Mouse (Mus musculus) embryonic facial prominence, embryonic 13.5 days (tissue): Measurements from ENCODE around the gene Rec8. TPM values are rescaled to one million over a fixed set of nuclear protein-coding genes. Genes with fewer than 3 reads are reported as not detected.

Source experiments
- ATAC-seq: fragments of 200-750 bp; cut with Nextera tagmentation; 2 replicates; pipeline ENCODE4 v1.8.0; 2017; ENCODE audit warnings: low read depth; ENCODE audit not compliant: insufficient number of reproducible peaks, insufficient read depth, low FRiP score, low TSS enrichment
- H3K27ac ChIP-seq: fragments of 300-500 bp; sonication (generic); 2 replicates; pipeline ENCODE4 v1.5.1; 2015; ENCODE audit warnings: moderate library complexity, mild to moderate bottlenecking, inconsistent platforms
- H3K27me3 ChIP-seq: fragments of 300-500 bp; sonication (generic); 2 replicates; pipeline ENCODE4 v1.6.1; 2015; ENCODE audit warnings: mild to moderate bottlenecking, inconsistent platforms
- H3K36me3 ChIP-seq: fragments of 300-500 bp; sonication (generic); 2 replicates; pipeline ENCODE4 v1.6.1; 2015; ENCODE audit warnings: mild to moderate bottlenecking, inconsistent platforms
- H3K4me1 ChIP-seq: fragments of 300-500 bp; sonication (generic); 2 replicates; pipeline ENCODE4 v1.6.1; 2015; ENCODE audit warnings: inconsistent platforms
- H3K4me2 ChIP-seq: fragments of 300-500 bp; sonication (generic); 2 replicates; pipeline ENCODE4 v1.6.1; 2015; ENCODE audit warnings: moderate library complexity, mild to moderate bottlenecking, inconsistent platforms
- H3K4me3 ChIP-seq: fragments of 300-500 bp; sonication (generic); 2 replicates; pipeline ENCODE4 v1.5.1; 2015; ENCODE audit warnings: mild to moderate bottlenecking, inconsistent platforms
- H3K9ac ChIP-seq: fragments of 300-500 bp; sonication (generic); 2 replicates; pipeline ENCODE4 v1.6.1; 2015; ENCODE audit warnings: mild to moderate bottlenecking, inconsistent platforms
- H3K9me3 ChIP-seq: fragments of 300-500 bp; sonication (generic); 2 replicates; pipeline ENCODE4 v1.6.1; 2016; ENCODE audit warnings: inconsistent platforms
- WGBS: fragments of 180-500 bp; shearing (Covaris S2); methylation state at CpG from one replicate; pipeline ENCODE4 v1.1.7; 2015; ENCODE audit warnings: mixed read lengths; 5-methylcytosine and 5-hydroxymethylcytosine counted together
- polyA plus RNA-seq: library from polyadenylated mRNA; unstranded; fragments of >200 nt; fragmentation: Nextera tagmentation; extraction: Ambion mirVana; gene quantifications from 2 replicates; pipeline ENCODE4 v1.2.1, GENCODE M21; 2015

Gene Rec8
- polyA plus RNA-seq, 1 experiment from 2014 or later = 2.0 TPM

GRCm38 (mm10) chr14:55616844-55617243 lies 993 bp upstream of the Rec8 start:
- ATAC-seq = no peak
- no peak overlapping the region for H3K4me2 ChIP-seq
- H3K36me3 ChIP-seq = no peaks in the 10 kb centered on the region
- peaks cover 6% of the 10 kb centered on the region; the same call in 1 of the 2 replicates for H3K4me1 ChIP-seq
- no peaks in the 10 kb centered on the region for H3K27me3 ChIP-seq
- H3K9ac ChIP-seq = no peak overlapping the region
- H3K9me3 ChIP-seq = no peaks in the 10 kb centered on the region
- H3K27ac ChIP-seq = no peak overlapping the region
- H3K4me3 ChIP-seq = no peak overlapping the region
- 75% methylated on average over 2 of the region's 2 CpGs for WGBS

GRCm38 (mm10) chr14:55618486-55619195 lies 804 bp downstream of the Rec8 start:
- 41% methylated on average over 22 of the region's 22 CpGs for WGBS
- Histone ChIP-seq H3K36me3 (peaks cover under 1% of the 10 kb centered on the region; the same call in 1 of the 2 replicates), H3K4me2 (peak overlapping the region; percentile 44), H3K4me3 (peak overlapping the region; percentile 11), H3K9me3 (no peaks in the 10 kb centered on the region), H3K27me3 (no peaks in the 10 kb centered on the region), H3K27ac (no peak overlapping the region), H3K4me1 (peaks cover 6% of the 10 kb centered on the region; the same call in 1 of the 2 replicates), H3K9ac (peak overlapping the region; percentile 46; the same call in 1 of the 2 replicates)
- ATAC-seq = no peak

- no peaks in the 10 kb centered on the region for H3K9me3 ChIP-seq
- H3K4me3 ChIP-seq = no peak overlapping the region
- peaks cover 96% of the 10 kb centered on the region for H3K36me3 ChIP-seq
- 93% methylated on average over 27 of the region's 27 CpGs for WGBS
- H3K4me1 ChIP-seq = no peaks in the 10 kb centered on the region
- no peaks in the 10 kb centered on the region for H3K27me3 ChIP-seq
- no peak for ATAC-seq
- H3K27ac ChIP-seq = no peak overlapping the region
- H3K9ac ChIP-seq = no peak overlapping the region
- no peak overlapping the region for H3K4me2 ChIP-seq
These were observed 10.4 kb downstream of the Rec8 start for GRCm38 (mm10) chr14:55628077-55628827.

GRCm38 (mm10) chr14:55629312-55629711 lies 11.5 kb downstream of the Rec8 start:
- Histone ChIP-seq H3K27ac (no peak overlapping the region), H3K9ac (no peak overlapping the region), H3K36me3 (peaks cover 98% of the 10 kb centered on the region), H3K4me1 (peaks cover 6% of the 10 kb centered on the region), H3K27me3 (no peaks in the 10 kb centered on the region), H3K9me3 (no peaks in the 10 kb centered on the region), H3K4me3 (no peak overlapping the region), H3K4me2 (no peak overlapping the region)
- WGBS = 57% methylated on average over 5 of the region's 5 CpGs
- no peak for ATAC-seq

- no peaks in the 10 kb centered on the region for H3K9me3 ChIP-seq
- no peaks in the 10 kb centered on the region for H3K27me3 ChIP-seq
- H3K36me3 ChIP-seq = peaks cover 82% of the 10 kb centered on the region
- peak overlapping the region; percentile 78 for H3K27ac ChIP-seq
- peak overlapping the region; percentile 74 for H3K4me2 ChIP-seq
- peak overlapping the region; percentile 84 for H3K9ac ChIP-seq
- ATAC-seq = no peak
- WGBS = 4% methylated on average over 23 of the region's 23 CpGs
- peak overlapping the region; percentile 74 for H3K4me3 ChIP-seq
- peaks cover 19% of the 10 kb centered on the region for H3K4me1 ChIP-seq
These were observed 17.2 kb downstream of the Rec8 start for GRCm38 (mm10) chr14:55634874-55635522.

GRCm38 (mm10) chr14:55635523-55636007 lies 17.7 kb downstream of the Rec8 start, which contains the start of gene Ipo4:
TSS of gene Ipo4 (minus strand) at chr14:55635957.
- peak; percentile 68 for ATAC-seq
- Histone ChIP-seq H3K4me2 (peak within 1 kb of the TSS; percentile 74), H3K4me1 (peaks cover 19% of the 10 kb centered on the region), H3K27me3 (no peaks in the 10 kb centered on the region), H3K27ac (peak within 1 kb of the TSS; percentile 78), H3K36me3 (peaks cover 82% of the 10 kb centered on the region), H3K9me3 (no peaks in the 10 kb centered on the region), H3K4me3 (peak within 1 kb of the TSS; percentile 74), H3K9ac (peak within 1 kb of the TSS; percentile 84)
- 1% methylated on average over 33 of the region's 33 CpGs for WGBS

GRCm38 (mm10) chr14:55637795-55638194 lies 20.0 kb downstream of the Rec8 start, which contains the start of gene Gm49378:
TSS of gene Gm49378 (minus strand) at chr14:55637895.
- Histone ChIP-seq H3K4me3 (no peak within 1 kb of the TSS), H3K27ac (no peak within 1 kb of the TSS), H3K4me2 (no peak within 1 kb of the TSS), H3K9me3 (no peaks in the 10 kb centered on the region), H3K4me1 (peaks cover 25% of the 10 kb centered on the region), H3K27me3 (no peaks in the 10 kb centered on the region), H3K9ac (no peak within 1 kb of the TSS), H3K36me3 (peaks cover 70% of the 10 kb centered on the region)
- WGBS = 95% methylated on average over 9 of the region's 9 CpGs
- ATAC-seq = no peak

GRCm38 (mm10) chr14:55640816-55641215 lies 23.0 kb downstream of the Rec8 start:
- Histone ChIP-seq H3K4me2 (no peak overlapping the region), H3K27ac (no peak overlapping the region), H3K9me3 (no peaks in the 10 kb centered on the region), H3K4me3 (no peak overlapping the region), H3K27me3 (no peaks in the 10 kb centered on the region), H3K4me1 (peaks cover 24% of the 10 kb centered on the region), H3K36me3 (peaks cover 57% of the 10 kb centered on the region), H3K9ac (no peak overlapping the region)
- no peak for ATAC-seq
- 94% methylated on average over 14 of the region's 14 CpGs for WGBS

- no peaks in the 10 kb centered on the region for H3K9me3 ChIP-seq
- H3K27ac ChIP-seq = no peak overlapping the region
- peaks cover 21% of the 10 kb centered on the region for H3K4me1 ChIP-seq
- no peaks in the 10 kb centered on the region for H3K27me3 ChIP-seq
- ATAC-seq = no peak
- H3K4me3 ChIP-seq = no peak overlapping the region
- H3K36me3 ChIP-seq = peaks cover 58% of the 10 kb centered on the region
- H3K9ac ChIP-seq = no peak overlapping the region
- no peak overlapping the region for H3K4me2 ChIP-seq
- 90% methylated on average over 13 of the region's 13 CpGs for WGBS
These were observed 23.5 kb downstream of the Rec8 start for GRCm38 (mm10) chr14:55641291-55641690.

GRCm38 (mm10) chr14:55642679-55643059 lies 24.8 kb downstream of the Rec8 start:
- 22% methylated on average over 8 of the region's 8 CpGs for WGBS
- H3K4me3 ChIP-seq = peak overlapping the region; percentile 89
- peak overlapping the region; percentile 95; the same call in 1 of the 2 replicates for H3K27ac ChIP-seq
- peaks cover 58% of the 10 kb centered on the region for H3K36me3 ChIP-seq
- peaks cover 20% of the 10 kb centered on the region for H3K4me1 ChIP-seq
- peak overlapping the region; percentile 96 for H3K9ac ChIP-seq
- no peaks in the 10 kb centered on the region for H3K9me3 ChIP-seq
- no peak for ATAC-seq
- H3K4me2 ChIP-seq = peak overlapping the region; percentile 88
- H3K27me3 ChIP-seq = no peaks in the 10 kb centered on the region
